Mouse (Mus musculus): ENCODE results near the gene Gm5431. TPM values are rescaled to one million over a fixed set of nuclear protein-coding genes. Genes with fewer than 3 reads are reported as not detected.
"Not testable (repeated sequence)": the region's sequence is repeated elsewhere in the genome, so short reads cannot be mapped to it uniquely, and the experiment has no call there.

Gm5431 gene
- 1 to 10 TPM; 1.4 to 1.5 TPM for total RNA-seq (2021)
- 0.20 and 0.67 TPM in 2 replicates for polyA plus RNA-seq (2012; rRNA removed)
- long read RNA-seq, partial matches to known transcripts, result 0 of 2 reads
- long read RNA-seq, other reads (novel, unspliced or antisense), result 1 of 2 reads

GRCm38 (mm10) chr11:48902021-48902420 lies at the start of gene Gm5431:
Gene Gm5431, minus strand, starts transcription at chr11:48902214.
- WGBS, result 16% methylated on average over 2 of the region's 2 CpGs
- intact Hi-C loops (cut with DNase I), result loop anchor here (5.0 kb wide), 1 partner anchor 145 kb away; no protein-coding TSS in a partner anchor
- Histone ChIP-seq H3K27ac (peak within 1 kb of the TSS; percentile 28; the same call in 1 of the 2 replicates), H3K9ac (ENCODE audit: low read depth, low read length) (no peak within 1 kb of the TSS), H3K79me2 (replicated peaks; ENCODE audit: control insufficient read depth, insufficient read depth, low read length) (no peaks in the 10 kb centered on the region), H3K4me3 (no peak within 1 kb of the TSS), H3K36me3 (ENCODE audit: control insufficient read depth, insufficient read depth, low read length) (no peaks in the 10 kb centered on the region), H3K4me1 (ENCODE audit: control insufficient read depth, insufficient read depth, low read length) (peaks cover 1% of the 10 kb centered on the region), H3K27me3 (ENCODE audit: control insufficient read depth, insufficient read depth, low read length) (no peaks in the 10 kb centered on the region)
- no peak for TF ChIP-seq POLR2A (IDR thresholded peaks at IDR 0.05; ENCODE audit: insufficient read depth, low read depth, low read length)
- TF ChIP-seq EP300 (IDR thresholded peaks at IDR 0.05; ENCODE audit: insufficient read depth, low read depth, low read length), result no peak
- peak in 1 of 2 experiments; percentile 13 for DNase-seq

GRCm38 (mm10) chr11:48946090-48946489 lies 44.1 kb upstream of the Gm5431 start, which contains the start of gene Psme2b:
Gene Psme2b, minus strand, starts transcription at chr11:48946190.
- H3K9ac ChIP-seq (ENCODE audit: low read depth, low read length); H3K4me1 ChIP-seq (ENCODE audit: control insufficient read depth, insufficient read depth, low read length); H3K79me2 ChIP-seq (replicated peaks; ENCODE audit: control insufficient read depth, insufficient read depth, low read length); H3K27me3 ChIP-seq (ENCODE audit: control insufficient read depth, insufficient read depth, low read length); H3K4me3 ChIP-seq; H3K27ac ChIP-seq; DNase-seq; H3K36me3 ChIP-seq (ENCODE audit: control insufficient read depth, insufficient read depth, low read length); intact Hi-C loops (cut with DNase I): not testable (repeated sequence)
- WGBS, result 89% methylated on average over 6 of the region's 6 CpGs

GRCm38 (mm10) chr11:48939286-48939685 lies 37.3 kb upstream of the Gm5431 start:
- H3K36me3 ChIP-seq (ENCODE audit: control insufficient read depth, insufficient read depth, low read length); intact Hi-C loops (cut with DNase I); H3K79me2 ChIP-seq (replicated peaks; ENCODE audit: control insufficient read depth, insufficient read depth, low read length); H3K4me3 ChIP-seq; H3K27me3 ChIP-seq (ENCODE audit: control insufficient read depth, insufficient read depth, low read length); H3K4me1 ChIP-seq (ENCODE audit: control insufficient read depth, insufficient read depth, low read length); H3K27ac ChIP-seq; DNase-seq; H3K9ac ChIP-seq (ENCODE audit: low read depth, low read length): not testable (repeated sequence)

GRCm38 (mm10) chr11:48935291-48935690 lies 33.3 kb upstream of the Gm5431 start:
- DNase-seq; H3K79me2 ChIP-seq (replicated peaks; ENCODE audit: control insufficient read depth, insufficient read depth, low read length); H3K27me3 ChIP-seq (ENCODE audit: control insufficient read depth, insufficient read depth, low read length); H3K36me3 ChIP-seq (ENCODE audit: control insufficient read depth, insufficient read depth, low read length); H3K27ac ChIP-seq; H3K4me1 ChIP-seq (ENCODE audit: control insufficient read depth, insufficient read depth, low read length); H3K9ac ChIP-seq (ENCODE audit: low read depth, low read length); intact Hi-C loops (cut with DNase I); H3K4me3 ChIP-seq: not testable (repeated sequence)
- 60% methylated on average over 1 of the region's 3 CpGs for WGBS

- H3K9ac ChIP-seq (ENCODE audit: low read depth, low read length); H3K36me3 ChIP-seq (ENCODE audit: control insufficient read depth, insufficient read depth, low read length); H3K27ac ChIP-seq; H3K4me1 ChIP-seq (ENCODE audit: control insufficient read depth, insufficient read depth, low read length); DNase-seq; H3K79me2 ChIP-seq (replicated peaks; ENCODE audit: control insufficient read depth, insufficient read depth, low read length); H3K4me3 ChIP-seq; H3K27me3 ChIP-seq (ENCODE audit: control insufficient read depth, insufficient read depth, low read length); intact Hi-C loops (cut with DNase I): not testable (repeated sequence)
- 0% methylated on average over 1 of the region's 1 CpGs for WGBS
These were observed 31.9 kb upstream of the Gm5431 start for GRCm38 (mm10) chr11:48933923-48934322.

GRCm38 (mm10) chr11:48933422-48933821 lies 31.4 kb upstream of the Gm5431 start:
- H3K79me2 ChIP-seq (replicated peaks; ENCODE audit: control insufficient read depth, insufficient read depth, low read length); intact Hi-C loops (cut with DNase I); H3K36me3 ChIP-seq (ENCODE audit: control insufficient read depth, insufficient read depth, low read length); H3K9ac ChIP-seq (ENCODE audit: low read depth, low read length); DNase-seq; H3K4me3 ChIP-seq; H3K4me1 ChIP-seq (ENCODE audit: control insufficient read depth, insufficient read depth, low read length); H3K27ac ChIP-seq; H3K27me3 ChIP-seq (ENCODE audit: control insufficient read depth, insufficient read depth, low read length): not testable (repeated sequence)
- WGBS, result 44% methylated on average over 1 of the region's 1 CpGs

- 90% methylated on average over 1 of the region's 1 CpGs for WGBS
- H3K27me3 ChIP-seq (ENCODE audit: control insufficient read depth, insufficient read depth, low read length); H3K36me3 ChIP-seq (ENCODE audit: control insufficient read depth, insufficient read depth, low read length); DNase-seq; H3K4me3 ChIP-seq; intact Hi-C loops (cut with DNase I); H3K79me2 ChIP-seq (replicated peaks; ENCODE audit: control insufficient read depth, insufficient read depth, low read length); H3K27ac ChIP-seq; H3K9ac ChIP-seq (ENCODE audit: low read depth, low read length); H3K4me1 ChIP-seq (ENCODE audit: control insufficient read depth, insufficient read depth, low read length): not testable (repeated sequence)
These were observed 26.1 kb upstream of the Gm5431 start for GRCm38 (mm10) chr11:48928068-48928467.

- intact Hi-C loops (cut with DNase I); H3K4me3 ChIP-seq; DNase-seq; H3K27ac ChIP-seq; H3K27me3 ChIP-seq (ENCODE audit: control insufficient read depth, insufficient read depth, low read length); H3K36me3 ChIP-seq (ENCODE audit: control insufficient read depth, insufficient read depth, low read length); H3K9ac ChIP-seq (ENCODE audit: low read depth, low read length); H3K79me2 ChIP-seq (replicated peaks; ENCODE audit: control insufficient read depth, insufficient read depth, low read length); H3K4me1 ChIP-seq (ENCODE audit: control insufficient read depth, insufficient read depth, low read length): not testable (repeated sequence)
These were observed 24.4 kb upstream of the Gm5431 start for GRCm38 (mm10) chr11:48926437-48926836.

GRCm38 (mm10) chr11:48923818-48924217 lies 21.8 kb upstream of the Gm5431 start:
- intact Hi-C loops (cut with DNase I); H3K36me3 ChIP-seq (ENCODE audit: control insufficient read depth, insufficient read depth, low read length); H3K9ac ChIP-seq (ENCODE audit: low read depth, low read length); H3K4me3 ChIP-seq; DNase-seq; H3K27ac ChIP-seq; H3K79me2 ChIP-seq (replicated peaks; ENCODE audit: control insufficient read depth, insufficient read depth, low read length); H3K4me1 ChIP-seq (ENCODE audit: control insufficient read depth, insufficient read depth, low read length); H3K27me3 ChIP-seq (ENCODE audit: control insufficient read depth, insufficient read depth, low read length): not testable (repeated sequence)
- WGBS, result 84% methylated on average over 4 of the region's 5 CpGs

All from heart, adult 2 months (tissue).